Mouse (Mus musculus) forebrain, embryonic 16.5 days (tissue): ENCODE results near the gene Atp8b3. TPM values are rescaled to one million over a fixed set of nuclear protein-coding genes. Genes with fewer than 3 reads are reported as not detected.

Source experiments
- ATAC-seq: fragments of 200-750 bp; cut with Nextera tagmentation; 2 replicates; pipeline ENCODE4 v1.8.0; 2017; ENCODE audit warnings: mild to moderate bottlenecking, moderate library complexity
- H3K27ac ChIP-seq: fragments of 300-500 bp; sonication (generic); 2 replicates; pipeline ENCODE4 v1.5.1; 2014; ENCODE audit warnings: low read length, control low read depth
- H3K27me3 ChIP-seq: fragments of 300-500 bp; sonication (generic); replicated peaks from 2 replicates; pipeline ENCODE4 v1.6.1; 2014; ENCODE audit warnings: low read length; ENCODE audit not compliant: control insufficient read depth, insufficient read depth
- H3K36me3 ChIP-seq: fragments of 300-500 bp; sonication (generic); 2 replicates; pipeline ENCODE4 v1.6.1; 2014; ENCODE audit not compliant: control insufficient read depth, insufficient read depth
- H3K4me1 ChIP-seq: fragments of 300-500 bp; sonication (generic); replicated peaks from 2 replicates; pipeline ENCODE4 v1.6.1; 2014; ENCODE audit warnings: low read length; ENCODE audit not compliant: control insufficient read depth, insufficient read depth
- H3K4me2 ChIP-seq: fragments of 300-500 bp; sonication (generic); 2 replicates; pipeline ENCODE4 v1.6.1; 2014; ENCODE audit warnings: mild to moderate bottlenecking, low read length, control low read depth
- H3K4me3 ChIP-seq: fragments of 300-500 bp; sonication (generic); replicated peaks from 2 replicates; pipeline ENCODE4 v1.5.1; 2014; ENCODE audit warnings: mild to moderate bottlenecking, low read length, control low read depth
- H3K9ac ChIP-seq: fragments of 300-500 bp; sonication (generic); replicated peaks from 2 replicates; pipeline ENCODE4 v1.6.1; 2014; ENCODE audit warnings: low read depth, low read length, control low read depth
- H3K9me3 ChIP-seq: fragments of 300-500 bp; sonication (generic); 2 replicates; pipeline ENCODE4 v1.6.1; 2016; ENCODE audit warnings: low read length; ENCODE audit not compliant: control insufficient read depth
- WGBS: fragments of 180-500 bp; shearing (Covaris S2); extraction: QIAGEN DNeasy Blood & Tissue Kit; methylation state at CpG from one replicate; pipeline ENCODE4 v1.1.7; 2014; 5-methylcytosine and 5-hydroxymethylcytosine counted together
- polyA plus RNA-seq: library from polyadenylated mRNA; unstranded; fragments of >200 nt; fragmentation: Nextera tagmentation; extraction: Ambion mirVana; gene quantifications from 2 replicates; pipeline ENCODE4 v1.2.1, GENCODE M21; 2015

The Atp8b3 gene
- polyA plus RNA-seq, 1 experiment from 2014 or later, result 0.23 TPM

GRCm38 (mm10) chr10:80535711-80536110 lies 3.2 kb downstream of the Atp8b3 start:
- H3K4me2 ChIP-seq, result no peak overlapping the region
- WGBS, result 9% methylated on average over 13 of the region's 13 CpGs

GRCm38 (mm10) chr10:80535071-80535470 lies 3.9 kb downstream of the Atp8b3 start:
- 9% methylated on average over 14 of the region's 14 CpGs for WGBS
- H3K4me2 ChIP-seq, result 0 out of 2 replicates have a peak overlapping the region, but pooled peaks have one; percentile 7
- H3K27ac ChIP-seq, result no peak overlapping the region
- H3K4me3 ChIP-seq, result no peak overlapping the region
- H3K36me3 ChIP-seq, result no peaks in the 10 kb centered on the region
- ATAC-seq, result no peak
- H3K9ac ChIP-seq, result no peak overlapping the region
- no peaks in the 10 kb centered on the region for H3K9me3 ChIP-seq
- no peaks in the 10 kb centered on the region; the same call in 1 of the 2 replicates for H3K4me1 ChIP-seq
- peaks cover 12% of the 10 kb centered on the region for H3K27me3 ChIP-seq

More at GRCm38 (mm10) chr10:80535711-80536110, 3.2 kb downstream of the Atp8b3 start:
- ATAC-seq, result no peak
- Histone ChIP-seq H3K9me3 (no peaks in the 10 kb centered on the region), H3K4me1 (no peaks in the 10 kb centered on the region; the same call in 1 of the 2 replicates), H3K9ac (no peak overlapping the region), H3K27me3 (peaks cover 12% of the 10 kb centered on the region), H3K27ac (no peak overlapping the region), H3K36me3 (no peaks in the 10 kb centered on the region), H3K4me3 (no peak overlapping the region)

- Histone ChIP-seq H3K9ac (no peak overlapping the region), H3K27ac (no peak overlapping the region), H3K4me1 (no peaks in the 10 kb centered on the region; the same call in 1 of the 2 replicates), H3K4me2 (no peak overlapping the region), H3K36me3 (no peaks in the 10 kb centered on the region), H3K9me3 (no peaks in the 10 kb centered on the region), H3K27me3 (peaks cover 12% of the 10 kb centered on the region), H3K4me3 (no peak overlapping the region)
- WGBS, result 17% methylated on average over 7 of the region's 7 CpGs
- no peak for ATAC-seq
Observed at GRCm38 (mm10) chr10:80533704-80534103, 5.2 kb downstream of the Atp8b3 start.

GRCm38 (mm10) chr10:80532783-80533182 lies 6.1 kb downstream of the Atp8b3 start:
- Histone ChIP-seq H3K4me2 (no peak overlapping the region), H3K36me3 (no peaks in the 10 kb centered on the region), H3K4me1 (no peaks in the 10 kb centered on the region; the same call in 1 of the 2 replicates), H3K4me3 (no peak overlapping the region), H3K27me3 (peaks cover 12% of the 10 kb centered on the region; the same call in 1 of the 2 replicates), H3K9me3 (no peaks in the 10 kb centered on the region), H3K27ac (no peak overlapping the region), H3K9ac (no peak overlapping the region)
- WGBS, result 88% methylated on average over 11 of the region's 11 CpGs
- ATAC-seq, result no peak

- no peak overlapping the region for H3K4me3 ChIP-seq
- 25% methylated on average over 9 of the region's 9 CpGs for WGBS
- no peak overlapping the region for H3K27ac ChIP-seq
- H3K9me3 ChIP-seq, result no peaks in the 10 kb centered on the region
- ATAC-seq, result 0 out of 2 replicates have a peak, but pooled peaks have one; percentile 58
- no peaks in the 10 kb centered on the region for H3K4me1 ChIP-seq
- H3K27me3 ChIP-seq, result no peaks in the 10 kb centered on the region
- H3K4me2 ChIP-seq, result no peak overlapping the region
- no peak overlapping the region for H3K9ac ChIP-seq
- H3K36me3 ChIP-seq, result no peaks in the 10 kb centered on the region
Observed at GRCm38 (mm10) chr10:80526172-80526571, 12.8 kb downstream of the Atp8b3 start.

- Histone ChIP-seq H3K27me3 (no peaks in the 10 kb centered on the region), H3K4me3 (no peak overlapping the region), H3K9me3 (no peaks in the 10 kb centered on the region), H3K36me3 (no peaks in the 10 kb centered on the region), H3K4me2 (no peak overlapping the region), H3K9ac (no peak overlapping the region), H3K27ac (no peak overlapping the region), H3K4me1 (no peaks in the 10 kb centered on the region)
- no peak for ATAC-seq
- WGBS, result 96% methylated on average over 7 of the region's 7 CpGs
Observed at GRCm38 (mm10) chr10:80523299-80523698, 15.6 kb downstream of the Atp8b3 start.

- H3K4me3 ChIP-seq, result no peak overlapping the region
- whole genome bisulfite sequencing, result 78% methylated on average over 2 of the region's 2 CpGs
- no peaks in the 10 kb centered on the region for H3K4me1 ChIP-seq
- peaks cover 5% of the 10 kb centered on the region; the same call in 1 of the 2 replicates for H3K27me3 ChIP-seq
- H3K4me2 ChIP-seq, result no peak overlapping the region
- no peak for ATAC-seq
- no peak overlapping the region for H3K9ac ChIP-seq
- H3K36me3 ChIP-seq, result no peaks in the 10 kb centered on the region
- H3K27ac ChIP-seq, result no peak overlapping the region
- H3K9me3 ChIP-seq, result no peaks in the 10 kb centered on the region
Observed at GRCm38 (mm10) chr10:80519287-80519686, 19.6 kb downstream of the Atp8b3 start.

- Histone ChIP-seq H3K9me3 (no peaks in the 10 kb centered on the region), H3K36me3 (no peaks in the 10 kb centered on the region), H3K27me3 (peaks cover 10% of the 10 kb centered on the region), H3K4me1 (peaks cover 4% of the 10 kb centered on the region), H3K27ac (no peak overlapping the region), H3K9ac (no peak overlapping the region), H3K4me2 (no peak overlapping the region), H3K4me3 (no peak overlapping the region)
- no peak for ATAC-seq
- WGBS, result 7% methylated on average over 19 of the region's 19 CpGs
Observed at GRCm38 (mm10) chr10:80513739-80514138, 25.2 kb downstream of the Atp8b3 start.

- H3K36me3 ChIP-seq, result no peaks in the 10 kb centered on the region
- WGBS, result 48% methylated on average over 10 of the region's 10 CpGs
Observed at GRCm38 (mm10) chr10:80510273-80510660, 28.7 kb downstream of the Atp8b3 start.

More at GRCm38 (mm10) chr10:80510273-80510660, 28.7 kb downstream of the Atp8b3 start:
- no peak overlapping the region for H3K9ac ChIP-seq
- peaks cover 4% of the 10 kb centered on the region for H3K4me1 ChIP-seq
- no peak overlapping the region for H3K27ac ChIP-seq
- ATAC-seq, result no peak
- H3K27me3 ChIP-seq, result peaks cover 23% of the 10 kb centered on the region
- H3K9me3 ChIP-seq, result no peaks in the 10 kb centered on the region
- no peak overlapping the region for H3K4me3 ChIP-seq
- H3K4me2 ChIP-seq, result no peak overlapping the region
